Mouse (Mus musculus) colon, adult 2 months (tissue): Measurements from ENCODE around the gene Prl5a1. TPM values are rescaled to one million over a fixed set of nuclear protein-coding genes. Genes with fewer than 3 reads are reported as not detected.

ENCODE experiments used
- polyA plus RNA-seq: library from polyadenylated mRNA; depleted of rRNA; stranded (reverse); fragments of >200 nt; gene quantifications from 2 replicates; pipeline ENCODE4 v1.2.3, GENCODE M21; 2012; rRNA removed

The Prl5a1 gene
- not detected in 2 replicates for polyA plus RNA-seq

DNA sequence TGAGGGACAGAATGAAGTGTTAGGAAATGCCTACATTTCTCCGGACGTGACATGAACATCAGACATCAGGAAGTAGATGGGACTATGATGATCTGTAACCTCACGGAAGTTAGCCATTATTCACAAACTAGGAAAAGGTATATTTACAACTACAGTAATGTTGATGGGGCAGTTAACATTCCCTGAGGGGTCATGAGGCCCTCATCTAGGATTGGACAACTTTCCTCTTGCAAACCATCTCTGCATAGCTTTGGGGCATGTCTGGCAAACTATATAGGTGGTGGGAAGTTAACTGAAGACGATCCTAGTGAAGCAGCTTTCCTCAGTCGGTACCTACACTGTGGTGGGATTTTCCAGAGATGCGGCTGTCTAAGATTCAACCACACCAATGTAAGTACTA is at the start of gene Prl5a1:
Gene Prl5a1, plus strand, starts transcription at position 301 of the 400 bp plus-strand sequence.

Other genes starting within 250 kb of the Prl5a1 start
- gene Prl4a1, start 126.3 kb upstream of the Prl5a1 start, polyA plus RNA-seq: not detected in 2 replicates
- 0.28 and 0.59 TPM in 2 replicates for gene Gm11361, start 115.0 kb downstream of the Prl5a1 start, polyA plus RNA-seq